Mouse (Mus musculus): ENCODE data around the gene Ppox. TPM values are rescaled to one million over a fixed set of nuclear protein-coding genes. Genes with fewer than 3 reads are reported as not detected.
"Not testable (repeated sequence)": the region's sequence is repeated elsewhere in the genome, so short reads cannot be mapped to it uniquely, and the experiment has no call there.

The Ppox gene
- polyA plus RNA-seq, 1 experiment from 2014 or later: 53.1 TPM

GRCm38 (mm10) chr1:171306157-171306556, 25.2 kb upstream of the Ppox start:
- H3K4me1 ChIP-seq; H3K4me2 ChIP-seq (replicated peaks); H3K9me3 ChIP-seq; ATAC-seq (replicated peaks); H3K4me3 ChIP-seq; H3K36me3 ChIP-seq; H3K27me3 ChIP-seq; H3K9ac ChIP-seq (replicated peaks); H3K27ac ChIP-seq (replicated peaks): not testable (repeated sequence)
- 73% methylated on average over 5 of the region's 5 CpGs for WGBS

- peaks cover 8% of the 10 kb centered on the region for H3K4me1 ChIP-seq
- no peaks in the 10 kb centered on the region for H3K36me3 ChIP-seq
- no peak overlapping the region for H3K27ac ChIP-seq (replicated peaks)
- no peak for ATAC-seq (replicated peaks)
- no peaks in the 10 kb centered on the region for H3K9me3 ChIP-seq
- H3K4me2 ChIP-seq (replicated peaks): no peak overlapping the region
- 65% methylated on average over 3 of the region's 3 CpGs for WGBS
- peaks cover 17% of the 10 kb centered on the region; the same call in 1 of the 2 replicates for H3K27me3 ChIP-seq
- no peak overlapping the region for H3K4me3 ChIP-seq
- H3K9ac ChIP-seq (replicated peaks): no peak overlapping the region
Measured at GRCm38 (mm10) chr1:171298226-171298625, 17.2 kb upstream of the Ppox start.

GRCm38 (mm10) chr1:171295063-171295402, 14.0 kb upstream of the Ppox start:
- Histone ChIP-seq H3K4me1 (peaks cover 9% of the 10 kb centered on the region), H3K4me2 (replicated peaks) (peak overlapping the region; percentile 65), H3K9me3 (no peaks in the 10 kb centered on the region), H3K9ac (replicated peaks) (peak overlapping the region; percentile 85), H3K27me3 (peaks cover 17% of the 10 kb centered on the region; the same call in 1 of the 2 replicates), H3K36me3 (no peaks in the 10 kb centered on the region), H3K27ac (replicated peaks) (peak overlapping the region; percentile 93), H3K4me3 (peak overlapping the region; percentile 74)
- ATAC-seq (replicated peaks): peak; percentile 39
- WGBS: 19% methylated on average over 3 of the region's 3 CpGs

GRCm38 (mm10) chr1:171294298-171295062, 13.5 kb upstream of the Ppox start, which contains the start of gene Ufc1:
Gene Ufc1 (minus strand): TSS chr1:171295024.
- Histone ChIP-seq H3K4me2 (replicated peaks) (peak within 1 kb of the TSS; percentile 65), H3K4me3 (peak within 1 kb of the TSS; percentile 74), H3K4me1 (peaks cover 9% of the 10 kb centered on the region), H3K9me3 (no peaks in the 10 kb centered on the region), H3K36me3 (0 out of 2 replicates have a peak, but pooled peaks cover 4% of the 10 kb centered on the region), H3K27me3 (peaks cover 17% of the 10 kb centered on the region; the same call in 1 of the 2 replicates), H3K27ac (replicated peaks) (peak within 1 kb of the TSS; percentile 93), H3K9ac (replicated peaks) (peak within 1 kb of the TSS; percentile 85)
- peak; percentile 82 for ATAC-seq (replicated peaks)
- WGBS: under 1% methylated on average over 42 of the region's 42 CpGs

GRCm38 (mm10) chr1:171293906-171294297, 12.9 kb upstream of the Ppox start:
- Histone ChIP-seq H3K4me2 (replicated peaks) (peak overlapping the region; percentile 65), H3K4me3 (peak overlapping the region; percentile 74), H3K9me3 (no peaks in the 10 kb centered on the region), H3K27me3 (peaks cover 17% of the 10 kb centered on the region; the same call in 1 of the 2 replicates), H3K36me3 (peaks cover 10% of the 10 kb centered on the region; the same call in 1 of the 2 replicates), H3K4me1 (peaks cover 9% of the 10 kb centered on the region), H3K9ac (replicated peaks) (peak overlapping the region; percentile 85), H3K27ac (replicated peaks) (peak overlapping the region; percentile 93)
- WGBS: 37% methylated on average over 5 of the region's 5 CpGs
- no peak for ATAC-seq (replicated peaks)

GRCm38 (mm10) chr1:171293351-171293750, 12.4 kb upstream of the Ppox start:
- WGBS: 91% methylated on average over 3 of the region's 3 CpGs
- H3K27ac ChIP-seq (replicated peaks): no peak overlapping the region
- peaks cover 14% of the 10 kb centered on the region; the same call in 1 of the 2 replicates for H3K36me3 ChIP-seq
- H3K4me1 ChIP-seq: peaks cover 10% of the 10 kb centered on the region
- peak overlapping the region; percentile 74 for H3K4me3 ChIP-seq
- H3K4me2 ChIP-seq (replicated peaks): peak overlapping the region; percentile 65; the same call in 1 of the 2 replicates
- 0 out of 2 replicates have a peak overlapping the region, but pooled peaks have one; percentile 85 for H3K9ac ChIP-seq (replicated peaks)
- H3K27me3 ChIP-seq: peaks cover 14% of the 10 kb centered on the region; the same call in 1 of the 2 replicates
- no peak for ATAC-seq (replicated peaks)
- H3K9me3 ChIP-seq: no peaks in the 10 kb centered on the region

- ATAC-seq (replicated peaks): no peak
- WGBS: 65% methylated on average over 4 of the region's 4 CpGs
- Histone ChIP-seq H3K4me3 (peak overlapping the region; percentile 74; the same call in 1 of the 2 replicates), H3K9ac (replicated peaks) (peak overlapping the region; percentile 88; the same call in 1 of the 2 replicates), H3K27ac (replicated peaks) (peak overlapping the region; percentile 92), H3K36me3 (peaks cover 30% of the 10 kb centered on the region), H3K27me3 (no peaks in the 10 kb centered on the region), H3K4me2 (replicated peaks) (peak overlapping the region; percentile 52), H3K9me3 (no peaks in the 10 kb centered on the region), H3K4me1 (peaks cover 29% of the 10 kb centered on the region)
Measured at GRCm38 (mm10) chr1:171288328-171288727, 7.3 kb upstream of the Ppox start.

GRCm38 (mm10) chr1:171287136-171288081, 6.4 kb upstream of the Ppox start, which contains the start of gene Usp21:
Gene Usp21 (minus strand): TSS chr1:171287991.
- Histone ChIP-seq H3K4me2 (replicated peaks) (peak within 1 kb of the TSS; percentile 52), H3K36me3 (peaks cover 35% of the 10 kb centered on the region), H3K27me3 (no peaks in the 10 kb centered on the region), H3K9ac (replicated peaks) (peak within 1 kb of the TSS; percentile 88), H3K27ac (replicated peaks) (peak within 1 kb of the TSS; percentile 92), H3K4me3 (peak within 1 kb of the TSS; percentile 74), H3K4me1 (peaks cover 26% of the 10 kb centered on the region), H3K9me3 (no peaks in the 10 kb centered on the region)
- peak; percentile 95 for ATAC-seq (replicated peaks)
- WGBS: under 1% methylated on average over 49 of the region's 49 CpGs

GRCm38 (mm10) chr1:171286517-171286916, 5.5 kb upstream of the Ppox start:
- Histone ChIP-seq H3K4me1 (peaks cover 32% of the 10 kb centered on the region), H3K4me3 (peak overlapping the region; percentile 74), H3K27ac (replicated peaks) (no peak overlapping the region), H3K9ac (replicated peaks) (peak overlapping the region; percentile 88; the same call in 1 of the 2 replicates), H3K36me3 (peaks cover 37% of the 10 kb centered on the region), H3K9me3 (no peaks in the 10 kb centered on the region), H3K27me3 (no peaks in the 10 kb centered on the region), H3K4me2 (replicated peaks) (peak overlapping the region; percentile 52)
- 87% methylated on average over 19 of the region's 19 CpGs for WGBS
- ATAC-seq (replicated peaks): no peak

- no peak overlapping the region for H3K4me2 ChIP-seq (replicated peaks)
- no peak overlapping the region for H3K4me3 ChIP-seq
- peaks cover 40% of the 10 kb centered on the region for H3K4me1 ChIP-seq
- H3K9me3 ChIP-seq: no peaks in the 10 kb centered on the region
- H3K36me3 ChIP-seq: peaks cover 37% of the 10 kb centered on the region
- no peak for ATAC-seq (replicated peaks)
- H3K9ac ChIP-seq (replicated peaks): no peak overlapping the region
- H3K27ac ChIP-seq (replicated peaks): no peak overlapping the region
- H3K27me3 ChIP-seq: no peaks in the 10 kb centered on the region
- WGBS: 89% methylated on average over 20 of the region's 20 CpGs
Measured at GRCm38 (mm10) chr1:171285096-171285892, 4.3 kb upstream of the Ppox start.

GRCm38 (mm10) chr1:171284491-171284890, 3.5 kb upstream of the Ppox start:
- Histone ChIP-seq H3K36me3 (peaks cover 33% of the 10 kb centered on the region), H3K4me1 (peaks cover 48% of the 10 kb centered on the region), H3K9me3 (no peaks in the 10 kb centered on the region), H3K27me3 (no peaks in the 10 kb centered on the region), H3K4me2 (replicated peaks) (no peak overlapping the region), H3K9ac (replicated peaks) (no peak overlapping the region), H3K27ac (replicated peaks) (no peak overlapping the region), H3K4me3 (no peak overlapping the region)
- 90% methylated on average over 15 of the region's 15 CpGs for WGBS
- ATAC-seq (replicated peaks): no peak

All from forebrain, embryonic 15.5 days (tissue).